Mouse (Mus musculus) lung, embryonic 14.5 days (tissue): ENCODE data around the gene Acsl6. TPM values are rescaled to one million over a fixed set of nuclear protein-coding genes. Genes with fewer than 3 reads are reported as not detected.
A peak's percentile ranks its signal among the peaks of the same experiment; 100 is the strongest.

Experiments
- ATAC-seq: fragments of 200-750 bp; cut with Nextera tagmentation; 2 replicates; pipeline ENCODE4 v1.8.0; 2017; ENCODE audit warnings: mild to moderate bottlenecking, moderate TSS enrichment, moderate library complexity; ENCODE audit not compliant: insufficient read depth
- DNase-seq: peaks from one replicate; pipeline ENCODE4 v3.0.0-alpha.2; 2015
- H3K27ac ChIP-seq: fragments of 300-500 bp; sonication (generic); 2 replicates; pipeline ENCODE4 v1.5.1; 2014; ENCODE audit warnings: low read depth, mild to moderate bottlenecking, moderate library complexity
- H3K27me3 ChIP-seq: fragments of 300-500 bp; sonication (generic); 2 replicates; pipeline ENCODE4 v1.6.1; 2014; ENCODE audit warnings: low read length, control low read depth; ENCODE audit not compliant: insufficient read depth
- H3K36me3 ChIP-seq: fragments of 300-500 bp; sonication (generic); 2 replicates; pipeline ENCODE4 v1.6.1; 2014; ENCODE audit warnings: control low read depth; ENCODE audit not compliant: insufficient read depth
- H3K4me1 ChIP-seq: fragments of 300-500 bp; sonication (generic); 2 replicates; pipeline ENCODE4 v1.6.1; 2014; ENCODE audit warnings: antibody characterized with exemption, control low read depth; ENCODE audit not compliant: insufficient read depth
- H3K4me2 ChIP-seq: fragments of 300-500 bp; sonication (generic); 2 replicates; pipeline ENCODE4 v1.6.1; 2014; ENCODE audit warnings: mild to moderate bottlenecking
- H3K4me3 ChIP-seq: fragments of 300-500 bp; sonication (generic); 2 replicates; pipeline ENCODE4 v1.5.1; 2014; ENCODE audit warnings: low read depth, low read length
- H3K9ac ChIP-seq: fragments of 300-500 bp; sonication (generic); 2 replicates; pipeline ENCODE4 v1.6.1; 2014
- H3K9me3 ChIP-seq: fragments of 300-500 bp; sonication (generic); 2 replicates; pipeline ENCODE4 v1.6.1; 2016; ENCODE audit warnings: low read depth, low read length, control low read depth
- CTCF ChIP-seq: IDR thresholded peaks from 2 replicates; pipeline ENCODE4 v1.5.1; 2016; ENCODE audit warnings: antibody characterized with exemption, low read depth
- WGBS: fragments of 180-500 bp; shearing (Covaris S2); extraction: QIAGEN DNeasy Blood & Tissue Kit; methylation state at CpG from one replicate; pipeline ENCODE4 v1.1.7; 2014; 5-methylcytosine and 5-hydroxymethylcytosine counted together
- polyA plus RNA-seq: library from polyadenylated mRNA; unstranded; fragments of >200 nt; fragmentation: Nextera tagmentation; extraction: Ambion mirVana; gene quantifications from 2 replicates; pipeline ENCODE4 v1.2.1, GENCODE M21; 2014

Acsl6 gene
- polyA plus RNA-seq, 1 experiment from 2014 or later, result 0.67 TPM

DNA sequence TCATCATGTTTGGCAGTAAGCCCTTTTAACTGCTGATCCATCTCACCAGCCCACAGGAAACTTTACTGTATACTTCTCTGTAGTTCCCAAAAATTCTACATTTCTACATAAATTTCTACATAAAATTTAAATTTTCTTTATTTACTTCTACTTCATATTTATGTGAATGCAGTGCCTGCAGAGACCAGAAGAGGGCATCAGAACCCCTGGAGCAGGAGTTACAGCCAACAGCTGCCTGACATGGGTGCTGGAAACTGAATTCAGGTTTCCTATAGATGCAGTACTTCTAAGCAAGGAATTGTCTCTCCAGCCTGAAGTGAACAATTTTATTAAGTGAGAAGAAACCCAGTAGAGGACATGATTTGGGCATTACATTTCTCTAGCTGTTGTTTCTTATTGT is 4.8 kb upstream of the Acsl6 start:
- 0 out of 2 replicates have a peak, but pooled peaks have one; percentile 8 for TF ChIP-seq CTCF
- Histone ChIP-seq H3K4me3 (no peak overlapping the region), H3K27ac (no peak overlapping the region), H3K9ac (no peak overlapping the region), H3K4me2 (no peak overlapping the region), H3K4me1 (no peaks in the 10 kb centered on the region), H3K36me3 (no peaks in the 10 kb centered on the region), H3K27me3 (peaks cover 7% of the 10 kb centered on the region), H3K9me3 (no peaks in the 10 kb centered on the region)
- DNase-seq (no peak), ATAC-seq (no peak)

- H3K27me3 ChIP-seq, result peaks cover 20% of the 10 kb centered on the region
- no peaks in the 10 kb centered on the region for H3K36me3 ChIP-seq
- H3K4me2 ChIP-seq, result no peak overlapping the region
- H3K4me1 ChIP-seq, result no peaks in the 10 kb centered on the region
- H3K9ac ChIP-seq, result no peak overlapping the region
- DNase-seq, result no peak
- H3K27ac ChIP-seq, result no peak overlapping the region
- H3K4me3 ChIP-seq, result no peak overlapping the region
- TF ChIP-seq CTCF, result no peak
- no peak for ATAC-seq
- H3K9me3 ChIP-seq, result no peaks in the 10 kb centered on the region
- WGBS, result 85% methylated on average over 8 of the region's 8 CpGs
These were observed 1.6 kb upstream of the Acsl6 start for GRCm38 (mm10) chr11:54301994-54302393.

- no peaks in the 10 kb centered on the region for H3K36me3 ChIP-seq
- no peak overlapping the region for H3K4me2 ChIP-seq
- no peak overlapping the region for H3K4me3 ChIP-seq
- peaks cover 20% of the 10 kb centered on the region for H3K27me3 ChIP-seq
- WGBS, result 86% methylated on average over 3 of the region's 3 CpGs
- H3K27ac ChIP-seq, result no peak overlapping the region
- DNase-seq, result no peak
- no peaks in the 10 kb centered on the region for H3K4me1 ChIP-seq
- no peak for TF ChIP-seq CTCF
- no peak for ATAC-seq
- no peak overlapping the region for H3K9ac ChIP-seq
- no peaks in the 10 kb centered on the region for H3K9me3 ChIP-seq
These were observed 992 bp upstream of the Acsl6 start for GRCm38 (mm10) chr11:54302606-54303005.

GRCm38 (mm10) chr11:54303076-54303727 is 396 bp upstream of the Acsl6 start:
- H3K9me3 ChIP-seq, result no peaks in the 10 kb centered on the region
- no peaks in the 10 kb centered on the region for H3K36me3 ChIP-seq
- H3K4me2 ChIP-seq, result peak overlapping the region; percentile 94; the same call in 1 of the 2 replicates
- no peak for ATAC-seq
- DNase-seq, result peak; percentile 90
- no peaks in the 10 kb centered on the region for H3K4me1 ChIP-seq
- H3K27ac ChIP-seq, result no peak overlapping the region
- peaks cover 20% of the 10 kb centered on the region for H3K27me3 ChIP-seq
- WGBS, result 20% methylated on average over 6 of the region's 6 CpGs
- 0 out of 2 replicates have a peak overlapping the region, but pooled peaks have one; percentile 44 for H3K4me3 ChIP-seq
- no peak for TF ChIP-seq CTCF
- no peak overlapping the region for H3K9ac ChIP-seq

DNA sequence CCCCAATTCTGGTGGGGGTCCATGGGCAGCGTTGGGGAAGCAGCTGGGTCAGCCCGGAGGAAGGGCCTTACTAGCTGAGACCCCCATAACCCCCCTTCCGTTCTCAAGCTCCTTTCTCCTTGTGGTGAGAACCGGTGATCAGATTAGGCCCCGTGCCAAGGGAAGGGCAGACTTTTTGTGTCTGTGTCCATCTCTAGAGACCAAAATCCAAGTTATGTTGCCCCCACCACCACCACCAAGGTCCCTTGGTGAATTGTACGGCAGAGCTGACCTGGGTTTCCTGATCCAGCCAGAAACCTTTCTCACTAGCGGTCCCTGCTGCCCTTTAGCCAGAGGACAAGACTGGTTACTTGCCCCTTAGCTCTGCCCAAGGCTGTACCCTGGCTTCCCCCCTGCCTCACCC is 874 bp downstream of the Acsl6 start:
- no peaks in the 10 kb centered on the region for H3K4me1 ChIP-seq
- no peak for ATAC-seq
- peak overlapping the region; percentile 36 for H3K9ac ChIP-seq
- no peak for TF ChIP-seq CTCF
- no peaks in the 10 kb centered on the region for H3K36me3 ChIP-seq
- no peaks in the 10 kb centered on the region for H3K9me3 ChIP-seq
- DNase-seq, result no peak
- H3K27ac ChIP-seq, result no peak overlapping the region
- peak overlapping the region; percentile 94 for H3K4me2 ChIP-seq
- 8% methylated on average over 7 of the region's 7 CpGs for WGBS
- H3K4me3 ChIP-seq, result peak overlapping the region; percentile 44
- peaks cover 20% of the 10 kb centered on the region for H3K27me3 ChIP-seq

GRCm38 (mm10) chr11:54305331-54305730 is 1.7 kb downstream of the Acsl6 start:
- 78% methylated on average over 3 of the region's 3 CpGs for WGBS

DNA sequence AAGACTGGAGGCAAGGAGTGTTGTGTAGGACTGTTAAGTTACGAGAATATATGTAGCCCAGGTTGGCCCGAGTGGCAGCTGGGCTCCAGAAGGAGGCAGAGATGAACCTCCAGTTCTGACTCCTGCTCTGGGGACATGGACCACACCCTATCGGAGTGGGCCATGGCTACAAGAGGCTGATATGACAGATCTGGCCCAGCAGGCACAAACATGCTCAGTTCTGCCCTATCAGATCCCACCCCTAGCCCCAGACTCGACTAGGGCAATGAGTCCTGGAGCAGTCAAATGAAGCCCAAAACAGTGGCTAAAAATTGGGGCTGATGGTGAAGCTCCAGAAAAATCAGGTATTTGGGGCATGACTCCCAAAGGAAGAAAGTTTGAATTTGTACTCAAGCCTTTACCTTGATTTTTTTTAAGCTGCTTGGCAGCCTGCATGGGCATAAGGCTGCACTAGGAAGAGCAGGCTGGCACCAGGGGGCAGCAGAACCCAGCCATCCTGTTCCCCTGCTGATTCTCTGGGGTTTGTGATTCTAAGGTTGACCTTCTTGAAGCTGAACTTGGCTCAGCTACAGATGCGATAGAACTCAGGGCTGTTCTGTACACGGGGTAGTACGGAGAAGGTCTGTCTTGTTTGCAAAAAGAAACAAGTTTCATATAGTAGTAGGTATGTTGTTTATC is 3.7 kb downstream of the Acsl6 start:
- H3K36me3 ChIP-seq, result no peaks in the 10 kb centered on the region
- H3K4me1 ChIP-seq, result no peaks in the 10 kb centered on the region
- peaks cover 20% of the 10 kb centered on the region for H3K27me3 ChIP-seq
- 64% methylated on average over 7 of the region's 7 CpGs for WGBS
- DNase-seq (peak; percentile 65), ATAC-seq (no peak)
- no peak overlapping the region for H3K4me2 ChIP-seq
- H3K9ac ChIP-seq, result no peak overlapping the region
- no peaks in the 10 kb centered on the region for H3K9me3 ChIP-seq
- TF ChIP-seq CTCF, result peak; percentile 68
- H3K4me3 ChIP-seq, result no peak overlapping the region
- H3K27ac ChIP-seq, result no peak overlapping the region

More at GRCm38 (mm10) chr11:54305331-54305730, 1.7 kb downstream of the Acsl6 start:
- TF ChIP-seq CTCF, result no peak
- H3K27ac ChIP-seq, result no peak overlapping the region
- peaks cover 20% of the 10 kb centered on the region for H3K27me3 ChIP-seq
- no peaks in the 10 kb centered on the region for H3K4me1 ChIP-seq
- H3K4me2 ChIP-seq, result no peak overlapping the region
- no peak for DNase-seq
- no peaks in the 10 kb centered on the region for H3K36me3 ChIP-seq
- no peak overlapping the region for H3K9ac ChIP-seq
- ATAC-seq, result no peak
- no peaks in the 10 kb centered on the region for H3K9me3 ChIP-seq
- no peak overlapping the region for H3K4me3 ChIP-seq
